Mouse (Mus musculus) intestine, postnatal 0 days (tissue): ENCODE data around the gene Creb3l4. TPM values are rescaled to one million over a fixed set of nuclear protein-coding genes. Genes with fewer than 3 reads are reported as not detected.

Source experiments
- ATAC-seq: fragments of 200-750 bp; cut with Nextera tagmentation; 2 replicates; pipeline ENCODE4 v1.8.0; 2017; ENCODE audit warnings: mild to moderate bottlenecking, moderate TSS enrichment, moderate library complexity
- H3K27ac ChIP-seq: fragments of 300-500 bp; sonication (generic); 2 replicates; pipeline ENCODE4 v1.5.1; 2014; ENCODE audit warnings: mild to moderate bottlenecking, low read depth, low read length, moderate library complexity
- H3K27me3 ChIP-seq: fragments of 300-500 bp; sonication (generic); replicated peaks from 2 replicates; pipeline ENCODE4 v1.6.1; 2014; ENCODE audit warnings: low read length, mixed read lengths; ENCODE audit not compliant: control insufficient read depth, insufficient read depth
- H3K36me3 ChIP-seq: fragments of 300-500 bp; sonication (generic); 2 replicates; pipeline ENCODE4 v1.6.1; 2014; ENCODE audit warnings: mild to moderate bottlenecking, moderate library complexity; ENCODE audit not compliant: control insufficient read depth, insufficient read depth
- H3K4me1 ChIP-seq: fragments of 300-500 bp; sonication (generic); replicated peaks from 2 replicates; pipeline ENCODE4 v1.6.1; 2014; ENCODE audit warnings: antibody characterized with exemption, low read length, mixed read lengths; ENCODE audit not compliant: control insufficient read depth, insufficient read depth
- H3K4me2 ChIP-seq: fragments of 300-500 bp; sonication (generic); replicated peaks from 2 replicates; pipeline ENCODE4 v1.6.1; 2014; ENCODE audit warnings: low read depth, mild to moderate bottlenecking, moderate library complexity
- H3K4me3 ChIP-seq: fragments of 300-500 bp; sonication (generic); 2 replicates; pipeline ENCODE4 v1.5.1; 2014; ENCODE audit warnings: low read depth, low read length
- H3K9ac ChIP-seq: fragments of 300-500 bp; sonication (generic); 2 replicates; pipeline ENCODE4 v1.6.1; 2014; ENCODE audit warnings: mild to moderate bottlenecking, low read depth, low read length
- H3K9me3 ChIP-seq: fragments of 300-500 bp; sonication (generic); 2 replicates; pipeline ENCODE4 v1.6.1; 2016; ENCODE audit warnings: mixed run types; ENCODE audit not compliant: control insufficient read depth
- CTCF ChIP-seq: sonication (generic); IDR thresholded peaks from 2 replicates; pipeline ENCODE4 v1.5.1; 2016; ENCODE audit warnings: low read depth, mild to moderate bottlenecking, control low read depth, antibody characterized with exemption, moderate library complexity
- WGBS: fragments of 180-500 bp; shearing (Covaris S2); extraction: QIAGEN DNeasy Blood & Tissue Kit; methylation state at CpG from one replicate; pipeline ENCODE4 v1.1.7; 2014; 5-methylcytosine and 5-hydroxymethylcytosine counted together
- microRNA-seq: library from miRNA; unstranded; fragments of <30 nt; microRNA quantifications from one replicate; pipeline ENCODE4, GENCODE M21; 2016
- polyA plus RNA-seq: library from polyadenylated mRNA; unstranded; fragments of >200 nt; fragmentation: Nextera tagmentation; extraction: Ambion mirVana; gene quantifications from 2 replicates; pipeline ENCODE4 v1.2.1, GENCODE M21; 2015

Gene Creb3l4
- polyA plus RNA-seq, 1 experiment from 2014 or later = 8.6 TPM

DNA sequence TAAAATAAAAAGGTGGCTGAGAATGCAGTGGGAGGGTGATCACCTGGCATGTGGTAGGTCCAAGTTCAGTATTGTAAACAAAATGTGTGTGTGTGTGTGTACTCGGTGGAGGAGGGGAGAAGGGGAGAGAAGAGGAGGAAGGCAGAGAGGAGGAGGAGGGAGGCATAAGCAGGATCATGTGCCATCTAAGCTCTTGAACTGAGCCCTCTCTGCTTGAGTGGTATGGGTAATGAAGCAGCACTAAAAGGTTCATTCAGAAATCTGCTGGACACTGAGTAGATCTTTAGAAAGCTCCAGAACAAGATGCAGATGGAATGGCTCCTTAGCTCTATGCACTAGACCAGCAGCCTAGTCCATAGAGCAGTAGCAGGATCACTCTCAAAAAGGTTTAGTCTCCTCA, 40.4 kb downstream of the Creb3l4 start:
- H3K4me3 ChIP-seq = no peak overlapping the region
- H3K27me3 ChIP-seq = no peaks in the 10 kb centered on the region
- no peaks in the 10 kb centered on the region for H3K4me1 ChIP-seq
- no peaks in the 10 kb centered on the region for H3K9me3 ChIP-seq
- H3K36me3 ChIP-seq = peaks cover 5% of the 10 kb centered on the region; the same call in 1 of the 2 replicates
- WGBS = 40% methylated on average over 1 of the region's 1 CpGs
- no peak for TF ChIP-seq CTCF
- ATAC-seq = no peak
- H3K4me2 ChIP-seq = no peak overlapping the region
- no peak overlapping the region for H3K27ac ChIP-seq
- no peak overlapping the region for H3K9ac ChIP-seq

DNA sequence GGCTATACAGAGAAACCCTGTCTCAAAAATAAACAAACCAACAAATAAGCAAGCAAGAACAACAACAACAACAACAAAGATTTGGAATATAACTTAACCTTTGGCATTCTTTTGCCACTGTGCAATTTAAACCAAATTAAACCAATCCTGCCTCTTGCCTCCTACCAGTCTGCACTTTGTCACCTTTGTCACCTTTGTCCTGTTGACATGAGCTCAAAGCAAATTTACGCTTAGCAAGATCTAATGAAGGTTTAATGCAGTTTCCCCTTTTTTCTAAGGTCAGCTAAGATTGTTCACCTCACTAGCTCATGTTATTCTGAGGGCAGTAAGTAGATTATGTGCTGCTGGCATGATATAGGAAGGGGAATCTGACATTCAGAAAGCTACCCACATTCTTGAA, 45.8 kb downstream of the Creb3l4 start:
- no peaks in the 10 kb centered on the region for H3K36me3 ChIP-seq
- no peak for TF ChIP-seq CTCF
- no peak for ATAC-seq
- H3K27me3 ChIP-seq = no peaks in the 10 kb centered on the region
- no peak overlapping the region for H3K4me3 ChIP-seq
- no peaks in the 10 kb centered on the region; the same call in 1 of the 2 replicates for H3K4me1 ChIP-seq
- H3K4me2 ChIP-seq = no peak overlapping the region
- no peak overlapping the region for H3K9ac ChIP-seq
- WGBS = 60% methylated on average over 1 of the region's 1 CpGs
- no peaks in the 10 kb centered on the region for H3K9me3 ChIP-seq
- no peak overlapping the region for H3K27ac ChIP-seq

DNA sequence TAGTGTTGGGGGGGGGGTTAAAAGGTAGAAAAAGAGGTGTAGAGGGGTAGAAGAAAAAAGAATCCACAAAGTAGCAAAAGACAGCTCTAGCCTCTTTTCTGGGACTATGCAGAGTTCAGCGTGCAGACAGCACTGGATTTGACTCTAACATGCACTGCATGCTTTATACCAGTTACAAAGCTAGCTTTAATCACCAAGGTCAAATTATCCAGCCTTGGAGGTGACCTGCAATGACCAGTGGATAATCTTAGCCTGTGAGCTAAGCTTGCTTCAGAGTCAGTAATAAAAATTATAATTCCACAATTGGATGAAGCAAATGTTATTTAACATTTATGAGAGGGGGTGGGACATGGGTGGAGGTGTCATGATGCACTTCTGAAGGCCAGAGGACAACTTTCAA, 47.7 kb downstream of the Creb3l4 start:
- no peak for TF ChIP-seq CTCF
- no peak for ATAC-seq
- Histone ChIP-seq H3K27ac (no peak overlapping the region), H3K4me3 (no peak overlapping the region), H3K36me3 (no peaks in the 10 kb centered on the region), H3K4me1 (peaks cover 4% of the 10 kb centered on the region; the same call in 1 of the 2 replicates), H3K9me3 (no peaks in the 10 kb centered on the region), H3K27me3 (no peaks in the 10 kb centered on the region), H3K4me2 (no peak overlapping the region), H3K9ac (no peak overlapping the region)
- WGBS = 83% methylated on average over 1 of the region's 1 CpGs

GRCm38 (mm10) chr3:90194759-90195158, 48.6 kb downstream of the Creb3l4 start:
- ATAC-seq = no peak

DNA sequence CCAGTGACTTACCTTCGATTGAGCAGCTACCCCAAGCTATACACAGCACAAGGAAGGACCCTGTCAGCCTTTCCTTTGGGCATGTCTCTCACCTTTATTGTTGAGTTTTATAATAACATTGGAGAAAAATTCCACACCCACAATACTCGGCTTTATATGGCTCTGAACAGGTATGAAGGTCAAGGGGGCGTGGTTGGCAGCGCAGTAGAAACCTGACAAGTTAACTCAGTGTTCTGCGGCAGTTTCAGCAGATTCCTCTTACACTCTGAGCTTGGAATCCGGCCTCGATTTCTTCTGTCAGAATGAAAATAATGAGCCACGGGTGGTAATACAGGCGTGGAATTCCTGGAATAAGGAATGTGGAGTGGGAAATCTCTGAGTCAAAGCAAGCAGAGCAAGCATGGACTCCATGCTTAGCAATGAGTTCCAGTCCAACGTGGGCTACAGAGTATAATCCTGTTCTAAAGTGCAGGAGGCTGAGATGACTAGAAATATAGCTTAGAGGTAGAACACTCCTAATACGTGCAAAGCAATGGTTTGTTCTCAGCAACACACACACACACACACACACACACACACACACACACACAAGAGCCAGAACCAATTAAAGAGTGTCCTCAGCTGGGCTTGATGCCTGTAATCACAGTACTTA, 52.3 kb downstream of the Creb3l4 start:
- H3K4me2 ChIP-seq = peak overlapping the region; percentile 43
- no peaks in the 10 kb centered on the region for H3K36me3 ChIP-seq
- no peak overlapping the region for H3K9ac ChIP-seq
- H3K4me1 ChIP-seq = peaks cover 4% of the 10 kb centered on the region; the same call in 1 of the 2 replicates
- peak; percentile 77 for ATAC-seq
- 0 out of 2 replicates have a peak overlapping the region, but pooled peaks have one; percentile 9 for H3K4me3 ChIP-seq
- H3K9me3 ChIP-seq = no peaks in the 10 kb centered on the region
- WGBS = 31% methylated on average over 11 of the region's 11 CpGs
- H3K27me3 ChIP-seq = no peaks in the 10 kb centered on the region
- H3K27ac ChIP-seq = peak overlapping the region; percentile 50; the same call in 1 of the 2 replicates
- no peak for TF ChIP-seq CTCF

More at GRCm38 (mm10) chr3:90194759-90195158, 48.6 kb downstream of the Creb3l4 start:
- no peak overlapping the region for H3K4me2 ChIP-seq
- 65% methylated on average over 4 of the region's 4 CpGs for WGBS
- no peak overlapping the region for H3K4me3 ChIP-seq
- H3K36me3 ChIP-seq = no peaks in the 10 kb centered on the region
- H3K9me3 ChIP-seq = no peaks in the 10 kb centered on the region
- peaks cover 4% of the 10 kb centered on the region; the same call in 1 of the 2 replicates for H3K4me1 ChIP-seq
- H3K27me3 ChIP-seq = no peaks in the 10 kb centered on the region
- TF ChIP-seq CTCF = no peak
- no peak overlapping the region for H3K9ac ChIP-seq
- no peak overlapping the region for H3K27ac ChIP-seq

Small RNA genes within 50 kb of the gene (microRNA-seq; reads per million reads assigned to microRNA genes)
- gene Mir7012 = not detected

Other genes with a start within 250 kb of the Creb3l4 start
- gene Hax1, start 244.7 kb downstream of the Creb3l4 start, polyA plus RNA-seq = 64.0 and 65.1 TPM in 2 replicates
- gene 4933434E20Rik, start 191.9 kb downstream of the Creb3l4 start, polyA plus RNA-seq = 128 and 130 TPM in 2 replicates
- 112 and 117 TPM in 2 replicates for gene Ubap2l, start 190.9 kb downstream of the Creb3l4 start, polyA plus RNA-seq
- 311 and 332 TPM in 2 replicates for gene Tpm3, start 170.9 kb downstream of the Creb3l4 start, polyA plus RNA-seq
- gene Nup210l, start 139.4 kb downstream of the Creb3l4 start, polyA plus RNA-seq = 0.03 TPM in 1 of 2 replicates, not detected in the other
- 1,181 and 1,228 TPM in 2 replicates for gene Rps27, start 29.9 kb downstream of the Creb3l4 start, polyA plus RNA-seq
- 22.7 and 23.1 TPM in 2 replicates for gene Rab13, start 29.8 kb downstream of the Creb3l4 start, polyA plus RNA-seq
- 169 and 172 TPM in 2 replicates for gene Jtb, start 11.9 kb downstream of the Creb3l4 start, polyA plus RNA-seq
- 153 and 158 TPM in 2 replicates for gene Slc39a1, start 4.7 kb upstream of the Creb3l4 start, polyA plus RNA-seq
- 12.2 and 14.9 TPM in 2 replicates for gene Crtc2, start 10.7 kb upstream of the Creb3l4 start, polyA plus RNA-seq
- gene Dennd4b, start 21.7 kb upstream of the Creb3l4 start, polyA plus RNA-seq = 0.93 and 0.94 TPM in 2 replicates
- gene Gatad2b, start 49.7 kb upstream of the Creb3l4 start, polyA plus RNA-seq = 4.7 and 6.6 TPM in 2 replicates
- 2.5 and 2.9 TPM in 2 replicates for gene Slc27a3, start 146.4 kb upstream of the Creb3l4 start, polyA plus RNA-seq
- gene Ints3, start 190.1 kb upstream of the Creb3l4 start, polyA plus RNA-seq = 8.8 and 9.7 TPM in 2 replicates
- gene Npr1, start 222.4 kb upstream of the Creb3l4 start, polyA plus RNA-seq = 3.4 and 4.2 TPM in 2 replicates
- 38.3 and 40.7 TPM in 2 replicates for gene Ilf2, start 232.6 kb upstream of the Creb3l4 start, polyA plus RNA-seq
- 53.1 and 53.9 TPM in 2 replicates for gene Snapin, start 247.5 kb upstream of the Creb3l4 start, polyA plus RNA-seq